Mouse (Mus musculus) lung, embryonic 16.5 days (tissue): ENCODE results near the gene Hspbap1. TPM values are rescaled to one million over a fixed set of nuclear protein-coding genes. Genes with fewer than 3 reads are reported as not detected.

Source experiments
- ATAC-seq: fragments of 200-750 bp; cut with Nextera tagmentation; 2 replicates; pipeline ENCODE4 v1.8.0; 2017; ENCODE audit warnings: low read depth, mild to moderate bottlenecking, moderate library complexity
- H3K27ac ChIP-seq: fragments of 300-500 bp; sonication (generic); 2 replicates; pipeline ENCODE4 v1.5.1; 2014; ENCODE audit warnings: mild to moderate bottlenecking, control low read depth, low read length
- H3K27me3 ChIP-seq: fragments of 300-500 bp; sonication (generic); 2 replicates; pipeline ENCODE4 v1.6.1; 2014; ENCODE audit warnings: low read depth, low read length, mixed read lengths; ENCODE audit not compliant: control insufficient read depth, insufficient read depth
- H3K36me3 ChIP-seq: fragments of 300-500 bp; sonication (generic); 2 replicates; pipeline ENCODE4 v1.6.1; 2014; ENCODE audit warnings: low read length; ENCODE audit not compliant: control insufficient read depth, insufficient read depth
- H3K4me1 ChIP-seq: fragments of 300-500 bp; sonication (generic); replicated peaks from 2 replicates; pipeline ENCODE4 v1.6.1; 2014; ENCODE audit warnings: low read length, mixed read lengths; ENCODE audit not compliant: control insufficient read depth, insufficient read depth
- H3K4me2 ChIP-seq: fragments of 300-500 bp; sonication (generic); 2 replicates; pipeline ENCODE4 v1.6.1; 2014; ENCODE audit warnings: low read depth, low read length, control low read depth
- H3K4me3 ChIP-seq: fragments of 300-500 bp; sonication (generic); 2 replicates; pipeline ENCODE4 v1.5.1; 2014; ENCODE audit warnings: mild to moderate bottlenecking, low read length, control low read depth
- H3K9ac ChIP-seq: fragments of 300-500 bp; sonication (generic); 2 replicates; pipeline ENCODE4 v1.6.1; 2014; ENCODE audit warnings: low read length, control low read depth
- H3K9me3 ChIP-seq: fragments of 300-500 bp; sonication (generic); 2 replicates; pipeline ENCODE4 v1.6.1; 2016; ENCODE audit warnings: low read length; ENCODE audit not compliant: control insufficient read depth
- WGBS: fragments of 180-500 bp; shearing (Covaris S2); extraction: QIAGEN DNeasy Blood & Tissue Kit; methylation state at CpG from one replicate; pipeline ENCODE4 v1.1.7; 2014; 5-methylcytosine and 5-hydroxymethylcytosine counted together
- polyA plus RNA-seq: library from polyadenylated mRNA; unstranded; fragments of >200 nt; fragmentation: Nextera tagmentation; extraction: Ambion mirVana; gene quantifications from 2 replicates; pipeline ENCODE4 v1.2.1, GENCODE M21; 2015

The Hspbap1 gene
- polyA plus RNA-seq, 1 experiment from 2014 or later: 13.3 TPM

GRCm38 (mm10) chr16:35756697-35757096 lies 13.5 kb upstream of the Hspbap1 start:
- Histone ChIP-seq H3K9me3 (no peaks in the 10 kb centered on the region), H3K4me3 (no peak overlapping the region), H3K36me3 (no peaks in the 10 kb centered on the region), H3K27me3 (no peaks in the 10 kb centered on the region), H3K9ac (no peak overlapping the region), H3K27ac (no peak overlapping the region), H3K4me1 (peaks cover 3% of the 10 kb centered on the region; the same call in 1 of the 2 replicates), H3K4me2 (no peak overlapping the region)
- 84% methylated on average over 9 of the region's 9 CpGs for WGBS
- no peak for ATAC-seq

- Histone ChIP-seq H3K9ac (no peak overlapping the region), H3K9me3 (no peaks in the 10 kb centered on the region), H3K4me2 (no peak overlapping the region), H3K4me1 (peaks cover 3% of the 10 kb centered on the region; the same call in 1 of the 2 replicates), H3K36me3 (no peaks in the 10 kb centered on the region), H3K27ac (no peak overlapping the region), H3K27me3 (no peaks in the 10 kb centered on the region), H3K4me3 (no peak overlapping the region)
- 80% methylated on average over 5 of the region's 5 CpGs for WGBS
- ATAC-seq: no peak
These were observed 10.8 kb upstream of the Hspbap1 start for GRCm38 (mm10) chr16:35759401-35759800.

GRCm38 (mm10) chr16:35763590-35764296 lies 6.4 kb upstream of the Hspbap1 start:
- Histone ChIP-seq H3K27me3 (no peaks in the 10 kb centered on the region), H3K4me2 (no peak overlapping the region), H3K9ac (no peak overlapping the region), H3K36me3 (no peaks in the 10 kb centered on the region), H3K27ac (no peak overlapping the region), H3K4me3 (no peak overlapping the region), H3K4me1 (peaks cover 4% of the 10 kb centered on the region), H3K9me3 (no peaks in the 10 kb centered on the region)
- 64% methylated on average over 10 of the region's 11 CpGs for WGBS
- no peak for ATAC-seq

- no peak overlapping the region for H3K4me3 ChIP-seq
- H3K27ac ChIP-seq: no peak overlapping the region
- H3K27me3 ChIP-seq: no peaks in the 10 kb centered on the region
- H3K9me3 ChIP-seq: no peaks in the 10 kb centered on the region
- peaks cover 6% of the 10 kb centered on the region for H3K4me1 ChIP-seq
- ATAC-seq: no peak
- H3K36me3 ChIP-seq: no peaks in the 10 kb centered on the region
- no peak overlapping the region for H3K9ac ChIP-seq
- WGBS: 64% methylated on average over 1 of the region's 1 CpGs
- H3K4me2 ChIP-seq: no peak overlapping the region
These were observed 5.2 kb upstream of the Hspbap1 start for GRCm38 (mm10) chr16:35764941-35765340.

GRCm38 (mm10) chr16:35765449-35765848 lies 4.7 kb upstream of the Hspbap1 start:
- whole genome bisulfite sequencing: 61% methylated on average over 2 of the region's 2 CpGs
- Histone ChIP-seq H3K9me3 (no peaks in the 10 kb centered on the region), H3K9ac (no peak overlapping the region), H3K27ac (no peak overlapping the region), H3K4me3 (no peak overlapping the region), H3K36me3 (no peaks in the 10 kb centered on the region), H3K4me2 (no peak overlapping the region), H3K4me1 (peaks cover 6% of the 10 kb centered on the region), H3K27me3 (no peaks in the 10 kb centered on the region)
- ATAC-seq: no peak

- WGBS: 65% methylated on average over 3 of the region's 3 CpGs
- Histone ChIP-seq H3K9ac (no peak overlapping the region), H3K4me1 (peaks cover 15% of the 10 kb centered on the region), H3K27ac (no peak overlapping the region), H3K27me3 (no peaks in the 10 kb centered on the region), H3K36me3 (no peaks in the 10 kb centered on the region), H3K4me3 (no peak overlapping the region), H3K4me2 (no peak overlapping the region), H3K9me3 (no peaks in the 10 kb centered on the region)
- no peak for ATAC-seq
These were observed 3.8 kb upstream of the Hspbap1 start for GRCm38 (mm10) chr16:35766366-35766765.

GRCm38 (mm10) chr16:35768469-35768784 lies 1.7 kb upstream of the Hspbap1 start:
- 23% methylated on average over 6 of the region's 6 CpGs for WGBS
- peak overlapping the region; percentile 92 for H3K9ac ChIP-seq
- no peak overlapping the region for H3K27ac ChIP-seq
- ATAC-seq: no peak
- H3K27me3 ChIP-seq: no peaks in the 10 kb centered on the region
- no peaks in the 10 kb centered on the region for H3K36me3 ChIP-seq
- H3K4me1 ChIP-seq: peaks cover 15% of the 10 kb centered on the region
- peak overlapping the region; percentile 77 for H3K4me3 ChIP-seq
- H3K9me3 ChIP-seq: no peaks in the 10 kb centered on the region
- H3K4me2 ChIP-seq: peak overlapping the region; percentile 97

- WGBS: under 1% methylated on average over 53 of the region's 78 CpGs
- Histone ChIP-seq H3K4me2 (peak within 1 kb of the TSS; percentile 97), H3K27ac (peak within 1 kb of the TSS; percentile 41), H3K4me3 (peak within 1 kb of the TSS; percentile 77), H3K9me3 (no peaks in the 10 kb centered on the region), H3K27me3 (no peaks in the 10 kb centered on the region), H3K36me3 (no peaks in the 10 kb centered on the region), H3K4me1 (peaks cover 15% of the 10 kb centered on the region), H3K9ac (peak within 1 kb of the TSS; percentile 92)
- ATAC-seq: peak; percentile 92
These were observed 1.2 kb upstream of the Hspbap1 start, which contains the start of gene Dirc2 for GRCm38 (mm10) chr16:35768785-35769642. TSS of gene Dirc2 (minus strand) at chr16:35769356.

GRCm38 (mm10) chr16:35771141-35771540 lies 966 bp downstream of the Hspbap1 start:
- Histone ChIP-seq H3K36me3 (no peaks in the 10 kb centered on the region), H3K27ac (no peak overlapping the region), H3K9ac (peak overlapping the region; percentile 73; the same call in 1 of the 2 replicates), H3K4me1 (peaks cover 15% of the 10 kb centered on the region), H3K4me3 (peak overlapping the region; percentile 77), H3K4me2 (peak overlapping the region; percentile 97), H3K27me3 (no peaks in the 10 kb centered on the region), H3K9me3 (no peaks in the 10 kb centered on the region)
- WGBS: 17% methylated on average over 8 of the region's 8 CpGs
- no peak for ATAC-seq
